Mouse (Mus musculus) kidney, adult 2 months (tissue): ENCODE measurements around the gene Bfsp2.

Experiments
- CTCF ChIP-seq: fragments of 200-500 bp; conservative IDR thresholded peaks from 2 replicates; pipeline ENCODE4 v1.5.1; 2011; ENCODE audit warnings: low read depth, mild to moderate bottlenecking, control low read depth, low read length, moderate library complexity, mixed read lengths; ENCODE audit not compliant: insufficient read depth, insufficient read length
- POLR2A ChIP-seq: fragments of 200-500 bp; IDR thresholded peaks from one replicate; pipeline ENCODE4 v1.6.1; 2011; ENCODE audit warnings: low read depth, low read length, control low read depth

DNA sequence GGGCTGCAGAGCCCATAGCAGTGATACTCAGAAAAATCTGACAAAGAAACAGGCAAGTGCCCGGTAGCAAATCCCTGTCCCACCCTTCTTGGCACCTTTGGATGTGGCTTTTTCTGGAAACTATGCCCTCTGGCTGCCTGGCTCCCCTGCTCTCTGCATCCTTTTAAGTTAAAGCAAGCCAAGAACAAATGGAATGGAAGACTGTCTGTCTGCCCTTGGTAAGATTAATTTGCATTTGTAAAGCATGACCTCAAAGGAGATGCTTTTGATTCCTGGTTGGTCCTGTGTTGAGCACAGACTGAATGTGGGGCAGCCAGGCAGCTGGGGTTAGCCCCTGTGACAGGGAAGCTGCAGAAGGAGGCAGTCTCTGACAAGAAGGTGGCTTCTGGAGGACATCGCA lies 33.7 kb upstream of the Bfsp2 start:
- TF ChIP-seq CTCF = no peak
- no peak for TF ChIP-seq POLR2A
